Mouse (Mus musculus): Measurements from ENCODE around the gene Csrp2. TPM values are rescaled to one million over a fixed set of nuclear protein-coding genes. Genes with fewer than 3 reads are reported as not detected.

Gene Csrp2
- polyA plus RNA-seq, 1 experiment, result 221 TPM

DNA sequence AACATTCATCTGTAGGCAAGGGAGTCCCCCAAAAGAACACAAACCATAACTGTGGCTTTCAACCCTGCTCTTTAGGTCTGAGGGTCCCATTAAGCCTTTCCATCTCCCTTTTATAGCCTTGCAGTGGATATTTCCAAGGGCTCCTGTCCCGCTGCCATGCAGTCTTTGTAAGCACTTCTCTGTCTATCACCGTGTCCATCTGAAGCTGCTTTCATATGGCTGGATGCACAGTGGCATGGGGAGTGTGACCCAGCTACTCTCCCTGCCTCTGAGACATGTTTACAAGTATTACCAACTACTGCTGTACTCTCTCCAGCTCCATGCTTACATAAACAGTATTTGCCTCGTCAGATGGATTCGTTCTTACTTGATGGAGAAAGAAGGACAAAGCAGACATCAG lies 28.0 kb downstream of the Csrp2 start:
- Histone ChIP-seq H3K36me3 (ENCODE audit: control insufficient read depth, insufficient read depth, low read length, poor library complexity, severe bottlenecking) (peaks cover 2% of the 10 kb centered on the region), H3K27ac (ENCODE audit: insufficient read depth, low read length) (no peak overlapping the region), H3K4me1 (ENCODE audit: control insufficient read depth, insufficient read depth, low read length) (no peaks in the 10 kb centered on the region), H3K9me3 (replicated peaks; ENCODE audit: control insufficient read depth, insufficient read depth, low read length, poor library complexity, severe bottlenecking) (no peaks in the 10 kb centered on the region), H3K4me3 (ENCODE audit: low read depth, low read length) (no peak overlapping the region), H3K9ac (ENCODE audit: low read depth, poor library complexity, severe bottlenecking) (no peak overlapping the region), H3K27me3 (ENCODE audit: control insufficient read depth, insufficient read depth, low read length, poor library complexity, severe bottlenecking) (no peaks in the 10 kb centered on the region)
- TF ChIP-seq POLR2A (IDR thresholded peaks at IDR 0.05; ENCODE audit: insufficient read depth, low read length) (no peak), EP300 (IDR thresholded peaks at IDR 0.05; ENCODE audit: insufficient read depth, low read depth, low read length) (no peak), CTCF (IDR thresholded peaks at IDR 0.05; ENCODE audit: low read depth, low read length) (no peak)

DNA sequence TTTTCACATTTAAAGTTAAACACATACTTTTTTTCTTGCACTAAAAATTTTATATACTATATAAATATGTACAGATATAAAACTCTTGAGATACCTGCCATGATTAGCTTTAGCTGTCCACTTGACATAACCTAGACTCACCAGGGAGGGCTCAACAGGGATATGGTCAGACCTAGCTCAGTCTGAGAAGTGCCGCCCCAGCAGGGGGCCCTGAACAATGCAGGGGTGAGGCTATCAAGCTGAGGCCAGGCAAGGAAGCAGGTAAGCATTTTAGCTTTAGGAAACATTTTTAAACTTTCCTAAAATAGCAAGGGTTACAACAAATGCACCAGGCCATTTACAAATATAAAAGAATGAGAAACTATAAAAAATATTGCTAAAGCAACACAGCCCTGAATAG lies 31.5 kb downstream of the Csrp2 start:
- no peaks in the 10 kb centered on the region for H3K27me3 ChIP-seq (ENCODE audit: control insufficient read depth, insufficient read depth, low read length, poor library complexity, severe bottlenecking)
- no peak overlapping the region for H3K4me3 ChIP-seq (ENCODE audit: low read depth, low read length)
- H3K9ac ChIP-seq (ENCODE audit: low read depth, poor library complexity, severe bottlenecking), result no peak overlapping the region
- H3K4me1 ChIP-seq (ENCODE audit: control insufficient read depth, insufficient read depth, low read length), result no peaks in the 10 kb centered on the region
- TF ChIP-seq CTCF (IDR thresholded peaks at IDR 0.05; ENCODE audit: low read depth, low read length), result no peak
- no peak for TF ChIP-seq EP300 (IDR thresholded peaks at IDR 0.05; ENCODE audit: insufficient read depth, low read depth, low read length)
- no peak for TF ChIP-seq POLR2A (IDR thresholded peaks at IDR 0.05; ENCODE audit: insufficient read depth, low read length)
- no peaks in the 10 kb centered on the region for H3K9me3 ChIP-seq (replicated peaks; ENCODE audit: control insufficient read depth, insufficient read depth, low read length, poor library complexity, severe bottlenecking)
- no peak overlapping the region for H3K27ac ChIP-seq (ENCODE audit: insufficient read depth, low read length)
- peaks cover 3% of the 10 kb centered on the region for H3K36me3 ChIP-seq (ENCODE audit: control insufficient read depth, insufficient read depth, low read length, poor library complexity, severe bottlenecking)

DNA sequence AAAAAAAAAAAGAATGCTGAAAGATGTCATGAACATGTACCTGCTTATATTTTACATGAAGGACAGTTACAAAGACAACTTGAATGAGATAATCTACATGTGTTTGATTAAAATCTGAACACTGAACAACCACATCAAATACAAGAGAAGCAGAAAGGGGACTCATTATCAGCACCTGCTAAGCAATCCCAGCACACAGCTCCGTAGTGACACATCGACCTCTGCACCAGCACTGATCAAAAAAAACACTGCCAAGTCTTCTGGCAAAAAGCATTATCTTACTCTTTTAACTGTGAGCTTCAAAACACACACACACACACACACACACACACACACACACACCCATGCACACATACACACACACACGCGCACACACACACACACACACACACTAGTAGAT lies 32.2 kb downstream of the Csrp2 start:
- no peak overlapping the region for H3K4me3 ChIP-seq (ENCODE audit: low read depth, low read length)
- H3K36me3 ChIP-seq (ENCODE audit: control insufficient read depth, insufficient read depth, low read length, poor library complexity, severe bottlenecking), result peaks cover 3% of the 10 kb centered on the region
- H3K27me3 ChIP-seq (ENCODE audit: control insufficient read depth, insufficient read depth, low read length, poor library complexity, severe bottlenecking), result no peaks in the 10 kb centered on the region
- no peak for TF ChIP-seq POLR2A (IDR thresholded peaks at IDR 0.05; ENCODE audit: insufficient read depth, low read length)
- no peak for TF ChIP-seq CTCF (IDR thresholded peaks at IDR 0.05; ENCODE audit: low read depth, low read length)
- TF ChIP-seq EP300 (IDR thresholded peaks at IDR 0.05; ENCODE audit: insufficient read depth, low read depth, low read length), result no peak
- no peaks in the 10 kb centered on the region for H3K4me1 ChIP-seq (ENCODE audit: control insufficient read depth, insufficient read depth, low read length)
- no peak overlapping the region for H3K27ac ChIP-seq (ENCODE audit: insufficient read depth, low read length)
- no peaks in the 10 kb centered on the region for H3K9me3 ChIP-seq (replicated peaks; ENCODE audit: control insufficient read depth, insufficient read depth, low read length, poor library complexity, severe bottlenecking)
- no peak overlapping the region for H3K9ac ChIP-seq (ENCODE audit: low read depth, poor library complexity, severe bottlenecking)

DNA sequence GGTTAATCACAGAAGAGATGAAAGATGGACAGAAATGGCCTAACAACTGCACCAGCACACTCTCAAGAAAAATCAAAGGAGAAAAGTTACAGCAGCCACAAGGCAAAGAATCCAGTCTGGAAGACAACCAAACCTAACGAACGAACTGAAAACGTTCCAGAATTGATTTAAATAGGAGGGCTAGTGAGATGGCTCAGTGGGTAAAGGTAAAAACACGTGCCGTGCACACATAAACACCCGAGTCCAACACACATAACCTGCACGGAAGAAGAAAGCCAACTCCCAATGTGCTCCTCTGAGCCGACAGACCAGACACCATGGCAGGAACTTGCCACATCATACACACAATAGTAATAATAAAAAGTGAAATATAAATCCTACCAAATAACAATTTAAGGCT lies 32.7 kb downstream of the Csrp2 start:
- no peaks in the 10 kb centered on the region for H3K4me1 ChIP-seq (ENCODE audit: control insufficient read depth, insufficient read depth, low read length)
- H3K36me3 ChIP-seq (ENCODE audit: control insufficient read depth, insufficient read depth, low read length, poor library complexity, severe bottlenecking), result peaks cover 3% of the 10 kb centered on the region
- TF ChIP-seq POLR2A (IDR thresholded peaks at IDR 0.05; ENCODE audit: insufficient read depth, low read length) (no peak), EP300 (IDR thresholded peaks at IDR 0.05; ENCODE audit: insufficient read depth, low read depth, low read length) (no peak), CTCF (IDR thresholded peaks at IDR 0.05; ENCODE audit: low read depth, low read length) (no peak)
- H3K9me3 ChIP-seq (replicated peaks; ENCODE audit: control insufficient read depth, insufficient read depth, low read length, poor library complexity, severe bottlenecking), result no peaks in the 10 kb centered on the region
- H3K9ac ChIP-seq (ENCODE audit: low read depth, poor library complexity, severe bottlenecking), result no peak overlapping the region
- no peaks in the 10 kb centered on the region for H3K27me3 ChIP-seq (ENCODE audit: control insufficient read depth, insufficient read depth, low read length, poor library complexity, severe bottlenecking)
- H3K4me3 ChIP-seq (ENCODE audit: low read depth, low read length), result no peak overlapping the region
- no peak overlapping the region for H3K27ac ChIP-seq (ENCODE audit: insufficient read depth, low read length)

DNA sequence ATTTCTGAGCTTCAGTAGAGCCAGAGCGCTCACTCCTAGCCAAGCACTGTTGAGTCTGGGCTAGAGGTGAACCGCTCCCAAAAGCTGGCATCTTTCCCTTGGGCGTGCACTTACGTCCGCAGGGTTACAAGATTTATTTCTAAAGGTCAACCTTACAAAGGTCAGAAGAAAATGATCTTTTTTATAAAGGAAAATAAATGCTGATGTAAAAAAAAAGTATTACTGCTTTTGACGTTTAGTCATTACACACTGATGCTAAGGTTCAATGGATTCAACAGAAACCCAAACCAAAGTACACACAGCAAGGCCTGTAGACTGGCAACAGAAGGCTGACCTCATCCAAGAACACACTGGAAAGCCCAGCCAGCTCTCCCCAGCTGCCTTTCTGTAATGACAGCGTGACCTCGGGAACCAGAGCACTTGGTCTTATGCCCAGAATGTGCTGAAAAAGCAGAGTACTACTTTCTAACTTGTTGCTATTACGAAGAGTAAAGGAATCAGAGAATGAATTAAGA lies 33.4 kb downstream of the Csrp2 start:
- H3K36me3 ChIP-seq (ENCODE audit: control insufficient read depth, insufficient read depth, low read length, poor library complexity, severe bottlenecking), result peaks cover 3% of the 10 kb centered on the region
- TF ChIP-seq POLR2A (IDR thresholded peaks at IDR 0.05; ENCODE audit: insufficient read depth, low read length), result no peak
- no peak for TF ChIP-seq EP300 (IDR thresholded peaks at IDR 0.05; ENCODE audit: insufficient read depth, low read depth, low read length)
- TF ChIP-seq CTCF (IDR thresholded peaks at IDR 0.05; ENCODE audit: low read depth, low read length), result no peak
- H3K27me3 ChIP-seq (ENCODE audit: control insufficient read depth, insufficient read depth, low read length, poor library complexity, severe bottlenecking), result no peaks in the 10 kb centered on the region
- H3K9me3 ChIP-seq (replicated peaks; ENCODE audit: control insufficient read depth, insufficient read depth, low read length, poor library complexity, severe bottlenecking), result no peaks in the 10 kb centered on the region
- no peak overlapping the region for H3K27ac ChIP-seq (ENCODE audit: insufficient read depth, low read length)
- no peak overlapping the region for H3K4me3 ChIP-seq (ENCODE audit: low read depth, low read length)
- no peak overlapping the region for H3K9ac ChIP-seq (ENCODE audit: low read depth, poor library complexity, severe bottlenecking)
- H3K4me1 ChIP-seq (ENCODE audit: control insufficient read depth, insufficient read depth, low read length), result no peaks in the 10 kb centered on the region

DNA sequence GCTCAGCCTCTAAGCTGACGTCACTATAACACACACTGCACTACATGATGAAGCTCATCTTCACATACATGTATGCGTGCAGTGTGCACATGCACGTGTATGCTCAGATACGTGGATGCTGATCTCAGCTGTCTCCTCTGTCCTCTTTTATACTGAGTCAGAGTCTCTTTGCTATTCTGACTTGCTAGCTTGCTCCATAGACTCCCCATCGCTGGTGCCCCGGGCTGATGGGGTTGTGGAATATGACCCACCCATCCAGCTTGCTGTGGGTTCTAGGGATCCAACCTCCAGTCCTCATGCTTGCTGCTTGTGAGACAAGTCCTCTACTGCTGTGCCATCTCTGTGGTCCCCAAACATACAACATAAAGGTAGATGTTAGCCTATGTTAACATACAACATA lies 39.3 kb downstream of the Csrp2 start:
- Histone ChIP-seq H3K9ac (ENCODE audit: low read depth, poor library complexity, severe bottlenecking) (no peak overlapping the region), H3K36me3 (ENCODE audit: control insufficient read depth, insufficient read depth, low read length, poor library complexity, severe bottlenecking) (no peaks in the 10 kb centered on the region; the same call in none of the 2 replicates), H3K4me1 (ENCODE audit: control insufficient read depth, insufficient read depth, low read length) (no peaks in the 10 kb centered on the region), H3K27me3 (ENCODE audit: control insufficient read depth, insufficient read depth, low read length, poor library complexity, severe bottlenecking) (no peaks in the 10 kb centered on the region), H3K4me3 (ENCODE audit: low read depth, low read length) (no peak overlapping the region), H3K27ac (ENCODE audit: insufficient read depth, low read length) (no peak overlapping the region), H3K9me3 (replicated peaks; ENCODE audit: control insufficient read depth, insufficient read depth, low read length, poor library complexity, severe bottlenecking) (no peaks in the 10 kb centered on the region)
- no peak for TF ChIP-seq EP300 (IDR thresholded peaks at IDR 0.05; ENCODE audit: insufficient read depth, low read depth, low read length)
- TF ChIP-seq CTCF (IDR thresholded peaks at IDR 0.05; ENCODE audit: low read depth, low read length), result no peak
- no peak for TF ChIP-seq POLR2A (IDR thresholded peaks at IDR 0.05; ENCODE audit: insufficient read depth, low read length)
